Mouse (Mus musculus) heart, adult 11 months (tissue): ENCODE data around the gene Colgalt2.
A peak's percentile ranks its signal among the peaks of the same experiment; 100 is the strongest.
"Not testable (repeated sequence)": the region's sequence is repeated elsewhere in the genome, so short reads cannot be mapped to it uniquely, and the experiment has no call there.

Experiments used
- DNase-seq: peaks from one replicate; pipeline ENCODE4 v3.0.0; 2022

Gene Colgalt2

DNA sequence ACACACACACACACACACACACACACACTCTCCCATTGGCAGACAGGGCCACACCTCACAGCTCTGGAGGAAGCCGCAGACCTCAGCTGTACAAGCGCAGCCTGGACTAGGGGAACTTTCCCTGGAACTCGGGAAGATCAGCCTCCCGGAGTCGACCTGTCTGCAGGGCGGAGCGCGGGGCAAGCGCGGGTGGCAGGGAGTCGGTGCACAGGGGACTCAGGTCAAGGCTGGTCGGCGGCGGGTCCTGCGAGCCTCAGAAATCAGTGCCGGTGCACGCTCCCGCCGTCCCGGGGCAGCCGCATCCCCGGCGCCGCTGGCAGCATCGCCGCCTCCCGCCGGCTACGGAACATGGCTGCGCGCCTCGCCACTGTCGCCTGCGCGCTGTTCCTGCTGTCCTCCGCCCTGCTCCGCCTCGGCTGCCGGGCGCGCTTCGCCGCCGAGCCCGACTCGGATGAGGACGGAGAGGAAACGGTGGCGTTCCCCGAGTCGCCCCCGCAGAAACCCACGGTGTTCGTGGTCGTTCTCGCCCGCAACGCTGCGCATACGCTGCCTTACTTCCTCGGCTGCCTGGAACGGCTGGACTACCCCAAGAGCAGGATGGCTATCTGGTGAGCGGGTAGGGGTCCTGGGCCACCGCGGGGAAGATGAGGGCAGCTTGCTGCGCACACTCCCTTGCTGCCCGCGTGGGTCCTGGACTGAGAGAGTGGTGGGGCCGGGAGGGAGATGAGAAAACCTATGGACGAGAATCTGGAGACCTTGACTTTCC lies at the start of gene Colgalt2:
Gene Colgalt2 (plus strand): TSS at position 41 of the 766 bp plus-strand sequence.
- peak; percentile 96 for DNase-seq

DNA sequence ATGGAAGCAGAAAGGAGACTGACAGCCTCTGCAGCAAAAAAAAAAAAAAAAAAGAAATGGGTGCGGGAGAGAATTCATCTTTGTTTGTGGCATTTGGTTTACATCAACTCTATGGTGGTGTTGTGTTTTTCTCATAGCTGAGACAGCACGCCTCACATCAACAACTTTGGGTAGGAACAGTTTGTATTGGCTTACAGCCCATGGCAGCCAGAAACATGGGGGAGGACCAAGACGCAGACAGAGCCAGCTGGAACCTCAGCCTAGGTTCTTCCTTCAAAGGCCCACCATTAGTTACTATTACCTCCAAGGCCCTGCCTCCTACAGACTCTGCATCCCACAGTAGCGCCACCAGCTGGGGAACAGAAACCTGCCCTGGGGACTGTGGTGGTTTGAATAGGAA lies 42.9 kb upstream of the Colgalt2 start:
- peak; percentile 88 for DNase-seq

DNA sequence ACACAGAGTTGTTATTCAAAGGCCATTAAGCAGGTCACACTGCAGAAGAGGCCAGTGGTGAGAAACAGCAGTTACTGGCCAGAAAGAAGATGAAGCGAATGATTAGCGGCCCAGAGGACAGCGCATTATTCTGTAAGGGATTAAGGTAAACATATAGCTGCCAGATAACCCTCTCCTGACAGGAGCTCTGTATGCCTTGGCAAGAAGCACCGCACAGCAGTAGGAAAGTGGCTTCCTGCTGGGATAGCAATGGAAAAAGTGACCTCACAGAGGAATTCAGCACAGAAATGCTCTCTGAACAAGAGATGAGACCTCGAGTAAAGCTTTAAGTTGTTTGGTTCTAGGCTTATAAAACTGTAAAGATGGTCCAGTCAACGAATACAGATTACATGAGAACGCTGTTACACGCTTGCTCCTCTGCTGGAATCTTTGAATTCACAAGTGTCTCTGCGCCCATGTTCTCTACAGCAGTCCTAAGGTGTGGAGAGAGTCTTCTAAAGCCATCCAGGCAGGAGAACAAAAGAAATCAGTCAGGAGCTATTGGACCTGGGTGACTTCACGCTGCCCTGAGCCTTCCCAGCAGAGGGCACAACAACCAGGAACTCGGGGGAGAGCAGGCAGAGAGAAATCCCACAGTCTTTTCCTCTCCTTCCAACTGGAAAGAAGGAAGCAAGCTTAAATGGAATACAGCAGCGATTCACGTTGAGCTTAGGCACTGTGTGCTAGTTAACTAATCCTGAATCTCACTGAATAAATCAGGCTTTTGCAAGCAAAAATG lies 31.1 kb upstream of the Colgalt2 start:
- peak; percentile 90 for DNase-seq

DNA sequence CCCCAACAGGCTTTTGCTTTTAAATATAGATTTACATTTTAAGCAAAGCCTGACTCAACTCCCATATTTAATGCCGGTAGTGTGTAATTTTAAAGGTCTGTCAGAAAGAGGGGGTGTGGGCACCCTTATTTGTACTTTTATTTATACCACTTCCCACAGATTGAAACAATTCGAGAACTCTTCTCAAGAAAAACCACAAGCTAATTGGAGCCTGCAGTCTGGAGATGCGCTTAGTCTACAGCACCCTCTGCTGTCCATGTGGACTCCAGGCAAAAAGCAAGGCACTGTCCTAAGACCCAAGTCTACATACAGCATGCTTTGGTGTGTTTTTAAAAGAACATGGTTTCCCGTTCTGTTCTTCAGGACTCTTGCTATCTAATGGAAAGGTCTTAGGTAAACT lies 30.5 kb upstream of the Colgalt2 start:
- no peak for DNase-seq

DNA sequence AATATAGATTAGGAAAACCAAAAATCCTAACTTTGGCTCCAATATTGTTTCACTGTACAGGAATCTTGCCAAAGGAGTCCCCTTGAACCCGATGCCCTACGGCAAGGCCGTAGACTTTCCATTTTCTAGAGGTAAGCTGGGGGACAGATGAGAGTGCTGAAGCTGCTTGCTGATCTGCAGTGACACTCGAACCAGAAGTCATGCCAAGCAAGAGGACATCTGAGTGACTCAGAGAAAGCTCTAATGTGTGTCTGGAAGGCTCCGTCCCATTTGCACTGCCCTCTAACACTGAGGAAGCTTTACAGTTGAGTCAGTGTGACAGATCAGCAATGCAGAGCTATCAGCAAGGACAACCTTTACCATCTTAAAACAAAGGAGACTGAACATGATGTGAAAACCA lies 21.3 kb upstream of the Colgalt2 start:
- DNase-seq: peak; percentile 41

DNA sequence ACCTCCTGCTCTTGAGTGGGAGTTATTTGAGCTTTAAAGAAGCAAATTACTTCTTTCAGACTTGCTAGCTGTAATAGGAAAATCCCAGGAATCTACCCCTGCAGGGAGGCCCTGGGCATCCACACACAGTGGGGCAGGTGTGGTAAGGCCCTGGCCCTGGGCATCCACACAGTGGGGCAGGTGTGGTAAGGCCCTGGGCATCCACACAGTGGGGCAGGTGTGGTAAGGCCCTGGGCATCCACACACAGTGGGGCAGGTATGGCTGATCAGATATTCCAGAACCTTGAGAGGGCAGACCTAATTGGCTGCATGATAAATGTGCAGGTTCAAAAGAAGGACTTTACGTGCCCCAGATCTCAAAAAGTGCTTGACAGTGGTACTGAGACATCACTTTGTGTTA lies 15.0 kb upstream of the Colgalt2 start:
- DNase-seq: peak; percentile 68

DNA sequence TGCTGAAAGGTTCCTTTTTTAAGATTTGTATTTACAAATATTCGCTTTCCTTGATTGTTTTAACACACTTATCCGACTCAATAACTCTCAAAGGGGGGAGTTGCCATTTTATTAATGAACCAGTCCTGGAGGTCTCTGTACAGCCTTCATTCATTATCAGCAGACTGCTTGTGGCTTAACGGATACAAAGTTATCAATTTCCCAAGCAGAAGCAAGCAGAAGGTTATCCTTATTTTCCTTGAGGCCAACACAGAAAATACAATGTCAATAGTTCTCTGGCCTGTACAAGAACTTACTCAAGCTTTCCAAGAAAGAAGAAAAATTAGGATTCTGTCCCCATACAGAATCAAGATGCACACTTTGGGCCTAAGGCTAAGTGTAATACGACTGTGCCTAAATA lies 13.9 kb upstream of the Colgalt2 start:
- not testable (repeated sequence) for DNase-seq

DNA sequence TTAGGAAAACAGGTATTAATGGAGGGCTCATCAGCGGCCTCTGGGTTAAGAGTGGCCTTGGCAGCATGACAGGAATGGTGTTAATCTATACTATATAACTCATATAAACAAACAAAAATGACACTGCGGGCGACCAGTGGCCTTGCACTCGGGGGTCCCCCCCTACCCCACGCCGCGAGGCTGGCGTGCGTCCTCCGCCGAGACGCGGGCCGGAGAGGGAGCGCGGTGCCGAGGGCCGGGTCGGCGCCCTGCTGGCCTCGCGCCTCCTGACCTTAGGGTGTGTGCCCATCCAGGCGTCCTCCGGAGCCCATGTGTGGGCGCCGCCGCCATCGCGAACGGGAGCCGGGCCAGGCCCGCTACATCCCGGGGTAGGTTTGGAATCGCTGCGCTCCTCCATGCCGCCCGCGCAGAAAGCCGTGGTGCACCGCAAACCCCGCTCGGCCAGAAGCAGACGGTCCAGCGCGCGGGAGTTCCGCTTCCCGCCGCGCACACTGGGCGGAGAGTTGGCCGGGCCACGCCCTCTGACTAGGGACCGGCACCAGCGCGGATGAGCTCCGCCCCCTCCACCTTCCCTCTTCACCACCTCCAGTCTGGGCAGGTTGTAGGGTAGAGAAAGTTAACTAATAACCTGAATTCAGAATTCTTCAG lies 13.3 kb upstream of the Colgalt2 start, which contains the start of gene Tsen15:
Gene Tsen15 (minus strand): TSS at position 501 of the 648 bp plus-strand sequence.
- peak; percentile 98 for DNase-seq

DNA sequence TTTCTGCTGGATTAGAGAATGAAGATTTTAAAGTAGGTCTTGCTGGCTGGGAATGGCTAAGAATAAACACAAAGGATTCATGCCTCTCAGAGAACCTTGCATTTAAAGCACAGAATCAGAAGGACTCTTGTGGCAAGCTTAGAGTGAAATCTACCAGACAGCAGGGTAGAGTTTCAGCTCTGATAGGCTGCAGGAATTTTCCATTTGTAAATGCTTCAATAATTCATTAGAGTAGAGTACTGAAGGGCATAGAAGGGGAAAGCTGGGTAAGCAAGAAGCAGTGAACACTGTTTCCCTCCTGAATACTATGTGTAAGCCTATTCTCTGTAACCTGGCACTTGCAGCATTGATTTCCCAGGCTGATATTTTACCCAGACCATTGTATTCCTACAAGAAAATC lies 10.4 kb upstream of the Colgalt2 start:
- no peak for DNase-seq

DNA sequence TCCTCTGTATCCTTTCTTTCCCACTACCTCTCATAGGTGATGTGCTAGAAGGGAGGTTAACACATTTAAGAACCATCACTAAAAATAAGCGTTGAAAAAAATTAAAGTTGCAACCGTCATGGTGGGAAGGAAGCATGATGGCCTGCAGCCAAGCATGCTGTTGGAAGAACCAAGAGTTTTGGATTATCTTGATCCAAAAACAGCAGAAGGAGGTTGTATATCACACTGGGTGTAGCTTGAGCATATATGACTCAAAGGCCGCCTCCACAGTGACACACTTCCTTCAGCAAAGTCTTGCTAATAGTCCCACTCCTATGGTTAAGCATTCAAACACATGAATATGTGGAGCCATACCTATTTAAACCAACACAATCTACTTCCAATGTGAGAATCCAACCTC lies 5.5 kb upstream of the Colgalt2 start:
- no peak for DNase-seq

DNA sequence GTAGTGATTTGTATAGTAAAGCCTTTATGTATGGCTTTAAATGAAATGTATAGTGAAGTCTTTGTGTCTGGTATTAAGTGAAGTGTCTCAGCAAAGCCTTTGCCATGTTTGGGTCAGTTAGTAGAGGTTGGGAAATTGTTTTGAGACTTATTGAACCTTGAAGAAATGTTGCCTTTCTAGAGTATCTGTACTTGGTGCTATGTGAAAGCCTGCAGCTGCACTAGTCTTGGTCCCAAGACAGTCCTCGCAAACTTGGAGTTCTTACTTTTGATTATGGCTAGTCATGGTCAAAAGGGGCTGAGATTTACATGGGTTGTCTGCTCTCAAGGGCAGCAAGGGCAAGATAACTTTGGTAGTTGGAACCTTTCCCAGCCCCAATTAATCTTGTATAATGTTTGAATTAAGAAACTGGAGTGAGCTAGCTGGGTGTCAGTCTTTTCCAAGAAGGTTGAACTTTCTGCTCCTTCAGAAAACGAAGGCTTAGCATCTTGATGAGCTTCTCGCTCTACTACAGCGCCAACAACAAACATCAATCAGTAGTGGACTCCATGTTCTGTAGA lies 4.6 kb upstream of the Colgalt2 start:
- no peak for DNase-seq

DNA sequence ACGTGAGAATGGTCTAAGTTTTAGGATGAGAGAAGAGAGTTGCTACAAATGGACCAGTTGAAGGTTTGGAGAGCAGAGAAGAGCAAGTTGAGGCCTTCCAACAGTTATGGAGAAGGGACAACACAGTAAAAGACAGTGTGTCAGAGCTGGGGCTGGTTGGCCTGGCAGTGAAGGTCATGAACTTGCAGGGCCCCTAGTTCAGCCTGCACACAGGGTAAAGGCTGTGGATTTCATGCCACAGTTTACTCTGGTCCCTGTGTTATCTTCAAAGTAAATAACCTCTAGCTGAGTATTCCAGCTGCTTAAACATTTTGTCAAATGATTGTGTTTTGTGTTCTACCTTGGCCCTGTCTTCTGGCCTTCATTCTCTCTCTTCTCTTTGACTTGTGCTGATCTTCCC lies 922 bp upstream of the Colgalt2 start:
- DNase-seq: no peak

DNA sequence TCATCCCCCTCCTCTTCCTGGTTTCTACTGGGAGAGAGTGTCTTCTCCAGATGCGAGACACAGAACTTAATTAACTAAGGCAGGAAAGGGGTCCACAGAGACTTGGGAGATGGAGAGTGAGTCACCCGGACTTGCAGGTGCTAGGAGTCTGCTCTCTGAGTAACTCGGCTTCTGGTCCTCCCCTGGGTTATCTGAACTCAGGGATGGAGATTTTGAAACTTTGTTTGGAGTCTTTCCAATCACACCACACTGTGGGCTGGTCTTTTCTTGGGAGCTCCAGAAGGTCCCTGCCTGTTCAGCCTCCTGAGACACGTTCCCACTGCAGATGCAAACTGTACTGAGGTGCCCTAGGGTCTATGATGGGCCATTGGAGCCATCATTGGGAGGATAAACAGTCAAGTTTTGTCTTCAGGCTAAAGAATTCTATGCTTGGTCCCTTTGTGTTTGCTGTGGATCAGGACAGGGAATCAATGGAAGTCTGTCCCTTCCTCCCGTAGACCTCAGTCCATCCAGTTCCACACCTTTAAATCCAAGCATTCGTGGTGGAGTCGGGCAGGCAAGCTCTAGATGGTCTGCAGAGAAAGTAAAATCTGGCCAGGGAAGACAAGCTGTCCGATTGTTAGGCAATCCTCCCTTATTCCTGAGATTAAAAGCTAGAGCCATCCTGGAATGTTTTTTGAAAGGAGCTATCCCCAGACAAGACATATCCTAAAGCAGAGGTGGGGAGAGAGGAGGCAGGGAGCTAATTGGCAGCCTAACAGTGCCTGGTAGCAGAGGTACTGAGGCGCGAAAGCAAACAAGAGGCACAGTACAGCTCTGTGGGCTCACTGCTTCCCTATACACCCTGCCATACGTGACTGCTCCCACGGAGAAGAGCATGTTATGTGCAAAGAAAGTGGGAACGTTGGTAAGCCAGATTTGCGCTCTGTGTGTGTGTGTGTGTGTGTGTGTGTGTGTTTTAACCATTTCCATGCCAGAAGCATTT lies 1.2 kb downstream of the Colgalt2 start:
- DNase-seq: peak; percentile 94

DNA sequence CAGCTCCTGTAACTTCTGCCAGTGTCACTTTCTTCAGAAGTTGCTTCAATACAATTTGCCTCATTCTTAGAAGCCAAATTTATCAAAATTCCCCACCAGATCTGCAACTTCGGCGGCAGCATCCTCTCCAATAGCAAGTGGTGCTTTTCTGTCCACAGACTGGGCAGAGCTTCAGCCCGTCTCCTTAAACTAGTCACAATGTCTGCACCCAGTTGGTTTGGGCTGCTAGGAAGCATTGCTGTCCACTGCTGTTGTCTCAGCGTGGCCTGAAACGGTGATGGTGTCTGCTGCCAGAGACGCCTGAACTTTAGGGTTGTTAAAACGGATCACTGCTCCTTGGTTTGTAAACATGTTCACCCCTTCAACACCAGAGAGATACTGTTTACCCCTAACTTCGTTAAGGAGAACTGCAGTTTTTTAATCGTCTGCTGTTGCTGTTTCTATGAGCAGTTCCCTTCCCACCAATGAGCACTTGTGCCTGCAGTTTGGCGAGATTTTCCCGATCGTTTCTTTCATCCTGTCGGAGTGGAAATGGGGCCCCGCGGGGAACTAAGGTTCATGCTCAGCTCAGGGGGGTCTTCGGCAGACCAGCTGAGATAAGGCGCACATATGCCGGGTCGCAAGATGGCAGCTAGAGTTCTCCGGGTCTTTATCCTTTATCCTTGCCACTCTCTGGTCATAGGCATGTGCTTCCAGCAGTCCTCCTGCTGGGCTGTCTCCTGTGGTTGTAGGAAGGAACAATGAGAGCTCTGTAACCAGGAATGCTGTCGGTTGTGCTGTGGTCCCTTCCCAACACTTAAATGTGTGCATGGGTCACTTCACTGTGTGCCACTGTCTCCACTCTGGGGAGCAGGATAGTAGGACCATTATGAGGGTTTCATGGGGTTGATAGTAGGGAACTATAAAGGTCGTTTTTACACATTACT lies 7.7 kb downstream of the Colgalt2 start:
- DNase-seq: peak; percentile 72

DNA sequence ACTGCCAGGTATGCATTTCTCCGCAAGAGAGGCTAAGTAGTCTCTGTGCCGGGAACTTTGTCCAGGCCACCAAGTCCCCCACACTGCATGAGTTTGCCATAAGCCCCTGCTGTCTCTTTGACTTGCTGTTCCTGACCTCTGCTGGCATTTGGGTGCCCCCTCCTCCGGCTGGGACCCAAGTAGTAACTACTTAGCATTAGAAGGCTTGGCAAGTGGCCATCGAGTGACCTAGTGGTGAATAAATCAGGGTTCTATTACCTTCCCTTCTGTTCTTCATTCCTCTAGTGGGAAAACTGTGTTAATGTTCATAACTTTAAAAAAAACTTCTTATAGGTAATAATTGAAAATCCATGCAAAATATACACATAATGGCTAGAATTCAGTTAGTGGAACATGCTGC lies 9.7 kb downstream of the Colgalt2 start:
- peak; percentile 60 for DNase-seq

DNA sequence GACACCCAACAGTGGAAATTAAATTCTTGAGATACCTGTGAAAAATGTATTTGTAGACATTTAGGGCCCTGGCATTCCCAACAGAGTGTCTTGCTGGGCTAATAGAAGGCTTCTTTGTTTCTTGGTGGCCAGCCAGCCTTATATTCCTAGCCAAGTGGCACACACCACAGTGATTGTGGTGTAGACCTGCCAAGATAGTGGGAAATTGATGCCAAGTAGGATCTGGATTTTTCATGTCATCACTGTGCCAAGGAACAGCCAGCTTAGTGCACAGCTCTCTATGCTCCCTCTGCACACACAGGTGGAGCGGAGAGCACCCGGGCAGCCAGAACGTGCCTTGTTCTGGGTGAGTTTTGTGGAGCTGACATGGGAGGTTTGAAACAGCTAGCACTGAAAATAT lies 11.0 kb downstream of the Colgalt2 start:
- peak; percentile 93 for DNase-seq

DNA sequence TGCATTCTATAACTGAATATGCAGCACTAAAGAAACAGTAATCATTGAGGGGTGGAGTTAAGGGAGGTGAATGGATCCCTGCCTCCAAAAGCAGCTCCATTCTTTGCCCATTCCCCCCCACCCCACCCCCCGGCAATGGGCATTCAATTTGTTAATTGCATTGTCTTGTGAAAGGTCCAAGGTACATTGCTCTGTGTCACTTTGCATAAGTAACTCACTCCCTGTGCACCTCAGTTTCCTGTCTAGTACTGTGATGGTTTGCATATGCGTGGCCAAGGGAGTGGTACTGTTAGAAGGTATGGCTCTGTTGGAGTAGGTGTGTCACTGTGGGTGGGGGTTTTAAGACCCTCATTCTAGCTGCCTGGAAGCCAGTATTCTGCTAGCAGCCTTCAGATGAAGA lies 13.5 kb downstream of the Colgalt2 start:
- DNase-seq: peak; percentile 66

DNA sequence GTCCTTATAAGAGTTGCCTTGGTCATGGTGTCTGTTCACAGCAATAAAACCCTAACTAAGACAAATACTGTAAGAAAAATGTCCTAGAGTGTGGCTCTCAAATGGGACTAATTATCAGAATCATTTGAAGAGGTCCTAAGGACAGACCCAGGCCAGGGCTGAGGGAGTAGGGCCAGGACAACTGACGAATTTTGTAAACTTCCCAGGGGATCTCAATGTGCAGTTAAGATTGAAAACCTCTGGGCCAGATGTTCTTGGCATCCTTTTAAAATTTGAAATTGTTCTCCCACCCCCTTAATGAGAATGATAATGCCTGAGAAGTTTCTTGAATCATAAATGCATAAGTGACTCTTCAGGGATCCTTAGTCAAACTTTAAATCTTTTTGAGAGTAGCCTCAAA lies 14.3 kb downstream of the Colgalt2 start:
- peak; percentile 91 for DNase-seq

DNA sequence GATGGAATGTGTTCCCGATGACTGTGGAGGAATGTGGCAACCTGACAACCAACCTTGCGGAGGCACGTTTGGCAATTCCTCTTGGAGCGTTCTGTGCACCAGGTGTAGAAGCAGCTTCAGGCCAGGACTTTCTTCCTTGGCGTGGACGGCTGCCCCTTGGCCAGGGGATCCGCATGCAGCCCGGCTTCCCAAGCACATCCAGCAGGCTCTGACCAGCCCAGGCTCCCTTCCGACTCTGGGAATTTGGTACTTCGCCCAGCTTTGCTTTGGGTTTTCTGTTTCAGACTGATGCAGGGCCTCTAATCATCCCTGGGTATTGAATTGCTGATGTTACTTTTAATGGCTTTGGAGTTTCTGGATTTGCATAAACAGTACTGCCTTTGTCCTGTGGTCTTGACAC lies 14.8 kb downstream of the Colgalt2 start:
- DNase-seq: peak; percentile 96

DNA sequence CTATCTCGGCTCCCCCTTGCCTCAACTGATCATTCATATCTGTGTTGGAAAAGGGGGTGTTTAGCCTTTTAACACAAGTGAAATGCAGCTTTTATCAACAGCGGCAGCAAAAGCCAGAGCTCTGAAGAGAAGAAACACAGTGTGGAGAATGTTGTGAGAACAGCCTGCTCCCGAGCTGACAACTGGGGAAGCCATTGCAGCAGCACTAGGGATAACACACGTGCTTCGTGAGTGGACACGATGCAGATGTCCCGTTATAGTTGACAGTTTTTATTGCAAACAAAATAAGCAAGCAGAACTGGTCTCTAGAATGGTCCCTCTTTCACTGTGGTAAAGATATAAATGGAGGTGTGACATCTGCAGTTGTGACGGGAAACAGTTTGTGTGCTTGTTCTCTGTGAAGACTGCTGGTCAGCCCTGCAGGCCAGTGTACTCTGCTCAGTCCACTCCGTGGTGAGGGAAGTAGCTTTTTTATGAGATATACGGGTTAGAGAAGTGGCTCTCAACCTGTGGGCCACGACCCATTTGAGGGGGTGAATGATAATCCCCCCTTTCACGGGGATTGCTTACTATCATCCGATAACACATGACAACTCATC lies 16.8 kb downstream of the Colgalt2 start:
- peak; percentile 90 for DNase-seq

DNA sequence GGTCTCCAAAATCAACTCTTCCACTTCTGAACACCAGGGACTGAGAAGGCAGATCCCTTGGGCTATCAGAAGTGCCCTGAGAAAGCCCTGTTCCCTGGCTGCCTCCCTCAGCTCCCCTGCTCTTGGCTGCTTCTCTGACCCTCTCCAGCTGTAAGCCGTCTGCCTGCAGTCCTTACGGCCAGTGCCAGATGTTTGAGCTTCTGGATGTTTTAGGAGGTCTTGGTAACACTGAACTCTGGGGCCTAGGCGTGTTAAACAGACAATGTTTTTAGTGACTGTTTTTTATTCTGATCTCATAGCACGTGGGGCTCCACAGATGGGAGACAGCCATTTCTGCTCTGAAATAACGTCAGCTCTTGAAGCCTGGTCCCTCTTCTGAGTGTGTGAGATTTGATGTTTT lies 18.0 kb downstream of the Colgalt2 start:
- DNase-seq: peak; percentile 98
